Mouse (Mus musculus) c-Kit-positive CD71-positive TER-119-negative erythroid progenitor cells, embryonic 14.5 days (primary cell): Measurements from ENCODE around the gene Lyar.

Source experiments
- DNase-seq: peaks from one replicate; pipeline ENCODE4 v3.0.0-alpha.2; 2013; ENCODE audit warnings: low read depth

Gene Lyar

GRCm38 (mm10) chr5:38220328-38220912 is at the start of gene Lyar, which contains the start of gene Zbtb49:
Gene Lyar, plus strand, starts transcription at chr5:38220470.
Gene Zbtb49, minus strand, starts transcription at chr5:38220457.
- DNase-seq: peak; percentile 81

- no peak for DNase-seq
These were observed 46.5 kb upstream of the Lyar start for GRCm38 (mm10) chr5:38173766-38174165.

- no peak for DNase-seq
These were observed 45.9 kb upstream of the Lyar start for GRCm38 (mm10) chr5:38174256-38174912.

- no peak for DNase-seq
These were observed 35.5 kb upstream of the Lyar start for GRCm38 (mm10) chr5:38184688-38185285.

- DNase-seq: no peak
These were observed 33.3 kb upstream of the Lyar start for GRCm38 (mm10) chr5:38187006-38187405.

GRCm38 (mm10) chr5:38190907-38191306 is 29.4 kb upstream of the Lyar start:
- no peak for DNase-seq

- no peak for DNase-seq
These were observed 25.3 kb upstream of the Lyar start for GRCm38 (mm10) chr5:38194946-38195345.

- no peak for DNase-seq
These were observed 24.3 kb upstream of the Lyar start for GRCm38 (mm10) chr5:38195941-38196340.

- no peak for DNase-seq
These were observed 23.3 kb upstream of the Lyar start for GRCm38 (mm10) chr5:38196821-38197481.

- peak; percentile 55 for DNase-seq
These were observed 22.8 kb upstream of the Lyar start for GRCm38 (mm10) chr5:38197482-38197823.

- no peak for DNase-seq
These were observed 20.6 kb upstream of the Lyar start for GRCm38 (mm10) chr5:38199686-38200085.

- no peak for DNase-seq
These were observed 15.0 kb upstream of the Lyar start for GRCm38 (mm10) chr5:38205303-38205726.

GRCm38 (mm10) chr5:38208985-38209384 is 11.3 kb upstream of the Lyar start:
- no peak for DNase-seq

GRCm38 (mm10) chr5:38211691-38212090 is 8.6 kb upstream of the Lyar start:
- DNase-seq: no peak

- no peak for DNase-seq
These were observed 7.3 kb upstream of the Lyar start for GRCm38 (mm10) chr5:38213009-38213408.

- peak; percentile 30 for DNase-seq
These were observed 431 bp upstream of the Lyar start for GRCm38 (mm10) chr5:38219771-38220307.

- DNase-seq: peak; percentile 35
These were observed 15.2 kb downstream of the Lyar start for GRCm38 (mm10) chr5:38235422-38235821.

GRCm38 (mm10) chr5:38236627-38237026 is 16.4 kb downstream of the Lyar start:
- no peak for DNase-seq

- no peak for DNase-seq
These were observed 20.6 kb downstream of the Lyar start for GRCm38 (mm10) chr5:38240727-38241472.

GRCm38 (mm10) chr5:38241473-38241834 is 21.2 kb downstream of the Lyar start:
- no peak for DNase-seq

- DNase-seq: no peak
These were observed 21.7 kb downstream of the Lyar start for GRCm38 (mm10) chr5:38241966-38242365.

- no peak for DNase-seq
These were observed 34.9 kb downstream of the Lyar start for GRCm38 (mm10) chr5:38255195-38255594.
